Mouse (Mus musculus) adrenal gland, postnatal 4 days (tissue): ENCODE measurements around the gene Stk4. TPM values are rescaled to one million over a fixed set of nuclear protein-coding genes. Genes with fewer than 3 reads are reported as not detected.

Source experiments
- total RNA-seq, 2 experiments: library from RNA; stranded (reverse); gene quantifications; 2 replicates each; pipeline ENCODE4 v1.2.3; 2021

Gene Stk4
- total RNA-seq, 2 experiments from 2014 or later = 33.1 to 34.8 TPM

Other genes with a start within 250 kb of the Stk4 start
- not detected for gene Ccn5, start 249.5 kb upstream of the Stk4 start, total RNA-seq
- not detected for gene Kcnk15, start 216.7 kb upstream of the Stk4 start, total RNA-seq
- gene Rims4, start 151.6 kb upstream of the Stk4 start, total RNA-seq = 100 to 1,000 TPM; 101 to 103 TPM
- 100 to 1,000 TPM; 260 to 263 TPM for gene Ywhab, start 75.4 kb upstream of the Stk4 start, total RNA-seq
- 1 to 10 TPM; 3.6 to 3.8 TPM for gene Pabpc1l, start 44.9 kb upstream of the Stk4 start, total RNA-seq
- gene Tomm34, start 847 bp downstream of the Stk4 start, total RNA-seq = 10 to 100 TPM; 42.5 to 55.2 TPM
- under 1 TPM; 0.20 to 0.40 TPM for gene Kcns1, start 100.8 kb downstream of the Stk4 start, total RNA-seq
- gene Wfdc5, start 112.4 kb downstream of the Stk4 start, total RNA-seq = not detected
- not detected for gene Wfdc12, start 120.3 kb downstream of the Stk4 start, total RNA-seq
- gene Wfdc15a, start 129.8 kb downstream of the Stk4 start, total RNA-seq = not detected
- 1 to 10 TPM in 1 of 2 experiments, not detected in 1; 6.0 TPM for gene Wfdc15b, start 151.3 kb downstream of the Stk4 start, total RNA-seq
- not detected for gene Svs2, start 168.1 kb downstream of the Stk4 start, total RNA-seq
- not detected for gene Svs3b, start 186.3 kb downstream of the Stk4 start, total RNA-seq
- gene Svs4, start 208.1 kb downstream of the Stk4 start, total RNA-seq = not detected
- gene Svs3a, start 218.9 kb downstream of the Stk4 start, total RNA-seq = not detected
- gene Svs6, start 246.4 kb downstream of the Stk4 start, total RNA-seq = not detected